Mouse (Mus musculus) CD4-positive, CD25-positive, alpha-beta regulatory T cell, adult 4 months (primary cell): ENCODE results near the gene Inafm1. TPM values are rescaled to one million over a fixed set of nuclear protein-coding genes. Genes with fewer than 3 reads are reported as not detected.
"Not testable (repeated sequence)": the region's sequence is repeated elsewhere in the genome, so short reads cannot be mapped to it uniquely, and the experiment has no call there.

Experiments
- ATAC-seq: one replicate; pipeline ENCODE4 v1.8.0; 2017
- polyA plus RNA-seq, 2 experiments: library from polyadenylated mRNA; unstranded; fragments of 100-300 nt; shearing (Covaris generic); gene quantifications; one replicate each; pipeline ENCODE4 v1.2.1; 2017

Gene Inafm1
- polyA plus RNA-seq: 1 to 10 TPM; 1.0 to 2.3 TPM

DNA sequence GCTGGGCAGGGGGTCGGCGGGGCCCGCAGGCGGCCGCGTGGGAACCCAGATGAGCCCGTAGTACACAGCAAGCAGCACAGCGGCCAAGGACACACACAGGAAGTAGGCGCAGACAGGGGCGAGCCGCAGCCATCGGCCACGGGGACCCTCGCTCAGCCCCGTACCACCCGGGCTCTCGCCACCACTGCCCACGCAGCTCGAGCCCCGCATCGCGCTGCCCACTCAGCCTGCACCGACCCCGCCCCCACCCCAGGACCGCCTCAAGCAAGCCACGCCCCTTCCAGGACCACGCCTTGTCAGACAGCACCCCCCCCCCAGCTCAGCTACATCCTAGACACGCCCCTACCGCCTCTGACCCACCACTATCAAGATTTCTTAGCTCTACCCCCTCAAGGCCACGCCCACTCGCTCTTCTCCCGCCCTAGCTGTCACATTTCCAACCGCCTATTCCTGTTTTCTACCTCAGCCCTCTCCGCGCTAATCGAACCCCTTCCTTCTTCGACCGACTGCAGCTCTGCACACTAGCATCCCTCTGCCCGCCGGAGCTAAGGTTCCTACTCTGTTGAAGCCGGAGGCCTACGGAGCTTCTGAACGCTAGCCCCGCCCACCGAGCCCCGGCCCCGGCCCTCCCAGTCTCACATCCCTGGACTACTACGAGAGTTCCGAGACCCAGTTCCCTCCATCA lies at the start of gene Inafm1:
TSS of gene Inafm1 (minus strand) at position 537 of the 685 bp plus-strand sequence.
- peak; percentile 82 for ATAC-seq

DNA sequence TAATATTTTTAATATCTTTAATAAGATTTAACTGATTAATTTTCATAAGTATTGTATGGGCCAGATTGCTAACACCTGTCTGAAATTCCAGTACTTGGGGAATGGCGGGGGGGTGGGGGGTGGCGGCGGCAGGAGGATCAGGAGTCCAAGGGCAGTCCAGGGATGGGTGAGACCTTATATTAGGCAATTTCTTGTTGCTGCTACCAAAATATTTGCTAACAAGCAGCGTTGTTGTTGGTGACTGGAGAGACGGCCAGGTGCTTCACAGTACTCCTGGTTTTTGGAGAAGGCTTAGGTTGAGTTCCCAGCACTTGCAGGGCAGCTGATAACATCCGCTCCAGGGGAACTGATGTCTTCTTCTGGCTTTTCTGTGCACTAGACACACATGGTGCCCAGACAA lies 47.1 kb upstream of the Inafm1 start:
- no peak for ATAC-seq

DNA sequence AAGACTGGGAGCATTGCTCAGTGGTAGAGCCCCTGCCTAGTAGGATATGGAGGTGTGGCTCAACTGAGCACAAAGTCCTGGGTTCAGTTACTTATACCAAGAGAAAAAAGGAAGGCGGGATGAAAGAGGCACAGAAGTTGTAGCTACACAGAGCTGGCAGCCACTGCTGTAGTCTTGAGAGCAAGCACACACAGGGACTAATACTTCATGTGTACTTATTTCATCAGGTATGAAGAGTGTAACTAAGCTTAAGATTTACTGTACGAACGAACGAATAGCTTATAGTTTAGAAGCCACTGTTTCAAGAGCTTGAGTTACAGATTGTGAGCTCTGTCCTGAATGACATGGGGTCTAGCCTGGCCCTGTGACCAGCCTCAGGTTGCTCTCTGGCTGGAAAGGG lies 45.8 kb upstream of the Inafm1 start:
- ATAC-seq: no peak

DNA sequence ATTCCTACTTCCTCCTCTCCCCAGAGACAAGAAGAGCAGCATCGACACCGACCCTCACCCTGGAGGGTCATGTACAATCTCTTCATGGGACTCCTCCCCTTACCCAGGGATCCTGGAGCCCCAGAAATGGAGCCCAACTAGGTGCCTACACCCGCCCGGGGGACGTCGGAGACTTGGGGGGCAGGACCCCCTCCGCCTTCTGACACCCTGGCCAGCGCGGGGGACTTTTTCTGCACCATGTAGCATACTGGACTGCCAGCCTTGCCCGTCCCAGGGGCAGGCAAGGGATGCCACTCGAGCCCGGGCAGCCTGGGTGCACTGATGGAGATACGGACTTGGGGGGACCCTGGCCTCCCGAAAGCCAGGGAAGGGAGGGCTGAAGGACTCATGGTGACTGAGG lies 43.7 kb upstream of the Inafm1 start:
- no peak for ATAC-seq

DNA sequence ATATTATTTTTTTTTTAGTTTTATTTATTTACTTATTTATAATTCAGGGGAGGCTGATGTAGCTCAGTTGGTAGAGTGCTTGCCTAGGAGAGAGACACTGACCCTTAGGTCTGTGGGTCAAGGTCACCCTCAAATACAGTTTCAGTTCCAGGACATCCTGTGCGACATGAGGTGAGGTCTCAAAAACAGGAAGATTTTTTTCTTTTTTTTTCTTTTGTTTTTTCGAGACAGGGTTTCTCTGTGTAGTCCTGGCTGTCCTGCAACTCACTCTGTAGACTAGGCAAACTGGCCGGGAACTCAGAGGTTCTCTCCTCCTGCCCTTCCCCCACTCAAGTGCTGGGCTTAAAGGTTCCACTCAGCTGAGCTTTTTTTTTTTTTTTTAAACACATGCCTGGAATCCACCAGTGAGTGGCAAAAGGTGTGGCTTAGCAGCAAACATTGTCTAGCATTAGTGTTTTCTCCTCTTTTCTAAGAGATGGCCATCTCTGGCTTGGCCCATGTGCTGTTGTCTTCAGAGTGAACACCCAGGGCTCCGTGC lies 41.9 kb upstream of the Inafm1 start:
- ATAC-seq: no peak

DNA sequence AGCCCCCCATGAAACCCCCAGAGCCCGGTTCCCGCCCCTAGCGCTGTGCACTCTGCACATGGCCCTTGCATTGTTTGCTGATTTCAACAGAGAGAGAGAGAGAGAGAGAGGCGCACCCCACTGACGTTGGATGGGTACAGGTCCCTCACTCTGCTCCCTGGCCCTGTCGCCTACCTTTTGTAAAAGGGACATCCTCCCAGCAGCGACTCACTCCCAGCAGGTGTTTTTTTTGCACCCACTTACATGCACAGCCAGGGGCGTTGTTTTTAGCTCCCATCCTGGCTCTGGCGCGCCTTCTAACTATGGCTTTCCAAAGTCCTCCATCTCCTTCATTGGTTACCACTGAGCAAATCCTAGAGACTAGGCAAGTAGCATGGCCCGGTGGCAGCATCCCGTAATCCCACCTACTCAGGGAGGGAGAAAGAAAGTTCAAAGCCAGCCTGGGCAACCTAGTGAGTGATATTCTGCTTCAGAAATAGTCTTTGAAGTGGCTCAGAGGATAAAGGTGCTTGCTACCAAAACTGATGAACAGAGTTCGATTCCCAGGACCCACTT lies 40.9 kb upstream of the Inafm1 start:
- no peak for ATAC-seq

DNA sequence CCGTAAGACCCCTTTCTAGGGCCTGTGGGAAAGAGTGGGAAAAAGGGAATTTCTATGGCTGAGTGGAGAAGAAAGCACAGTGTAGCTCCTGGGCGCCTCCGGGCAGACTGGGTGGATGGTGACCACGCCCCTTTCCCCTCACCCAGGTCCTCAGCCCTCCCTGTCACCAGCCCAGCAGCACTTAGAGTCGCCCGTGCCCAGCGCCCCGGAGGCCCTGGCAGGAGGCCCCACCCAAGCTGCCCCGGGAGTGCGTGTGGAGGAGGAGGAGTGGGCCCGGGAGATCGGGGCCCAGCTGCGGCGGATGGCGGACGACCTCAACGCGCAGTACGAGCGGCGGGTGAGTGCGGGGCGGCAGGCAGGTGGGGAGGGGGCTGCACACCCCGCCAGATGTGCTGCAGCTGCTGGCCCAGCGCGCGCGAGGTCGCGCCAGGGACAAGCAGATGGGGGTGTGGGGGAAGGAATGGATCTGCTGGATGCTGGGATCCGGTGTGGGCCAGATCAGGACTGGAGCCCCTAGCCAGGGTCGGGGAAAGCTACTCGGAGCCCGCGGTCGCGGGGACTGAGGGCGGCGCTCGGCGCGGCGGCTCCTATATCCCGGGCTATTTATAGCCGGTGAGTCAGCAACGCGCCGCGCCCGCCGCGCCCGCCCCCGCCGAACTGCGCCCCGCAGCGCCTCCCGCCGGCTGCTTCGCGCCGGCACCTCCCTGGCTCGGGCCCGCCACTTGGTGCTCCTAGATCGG lies 40.2 kb upstream of the Inafm1 start:
- peak; percentile 41 for ATAC-seq

DNA sequence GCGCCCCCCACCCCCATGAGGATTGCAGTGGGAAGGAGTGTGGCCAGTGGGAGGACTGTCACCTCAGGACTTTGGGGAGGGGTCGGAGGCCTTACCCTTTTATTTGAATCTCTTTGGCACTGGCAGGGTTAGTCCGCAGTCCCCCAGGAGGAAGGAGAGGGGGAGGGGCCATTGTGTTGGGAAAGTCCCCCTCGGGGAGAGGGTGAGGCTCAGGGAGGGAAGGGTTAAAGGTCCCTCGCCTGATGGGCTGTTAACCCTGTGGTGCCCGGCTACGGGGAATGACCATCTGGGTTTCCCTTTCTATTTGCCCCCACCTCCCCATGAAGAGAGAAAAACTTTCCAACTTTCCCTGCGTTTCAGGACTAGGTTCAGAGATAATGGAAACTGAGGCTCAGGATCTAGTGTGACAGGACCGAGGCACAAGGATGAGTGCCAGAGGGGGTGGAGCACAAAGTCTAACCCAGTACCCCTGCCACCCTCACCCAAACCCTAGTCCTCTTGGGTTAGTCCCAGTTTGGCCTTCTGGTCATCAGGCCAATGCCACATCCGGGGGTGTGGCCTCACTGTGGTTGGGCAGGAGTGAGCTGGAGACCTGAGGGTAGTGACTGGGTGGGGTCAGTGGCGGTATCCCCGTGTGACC lies 39.4 kb upstream of the Inafm1 start:
- no peak for ATAC-seq

DNA sequence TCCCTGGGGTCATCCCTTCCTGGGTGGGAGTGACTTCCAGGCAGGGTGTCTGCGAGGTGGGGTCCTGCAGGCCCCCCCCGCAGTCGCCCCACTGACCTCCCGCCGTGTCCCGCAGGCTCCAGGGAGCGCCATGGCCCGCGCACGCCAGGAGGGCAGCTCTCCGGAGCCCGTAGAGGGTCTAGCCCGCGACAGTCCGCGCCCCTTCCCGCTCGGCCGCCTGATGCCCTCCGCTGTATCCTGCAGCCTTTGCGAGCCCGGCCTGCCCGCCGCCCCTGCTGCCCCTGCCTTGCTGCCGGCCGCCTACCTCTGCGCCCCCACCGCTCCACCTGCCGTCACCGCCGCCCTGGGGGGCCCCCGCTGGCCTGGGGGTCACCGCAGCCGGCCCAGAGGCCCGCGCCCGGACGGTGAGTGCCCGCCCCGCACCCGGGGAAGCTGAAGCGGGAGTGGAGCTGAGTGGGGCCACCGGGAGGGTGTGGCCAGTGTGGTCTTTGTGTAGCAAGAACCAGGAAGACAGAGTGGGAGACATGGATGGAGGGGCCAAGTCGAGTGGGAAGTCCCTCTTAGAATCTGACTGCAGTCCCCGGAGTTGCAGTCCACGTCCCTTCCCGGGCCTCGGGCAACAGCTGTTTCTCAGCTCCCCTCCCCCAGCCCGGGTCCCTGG lies 38.7 kb upstream of the Inafm1 start:
- no peak for ATAC-seq

DNA sequence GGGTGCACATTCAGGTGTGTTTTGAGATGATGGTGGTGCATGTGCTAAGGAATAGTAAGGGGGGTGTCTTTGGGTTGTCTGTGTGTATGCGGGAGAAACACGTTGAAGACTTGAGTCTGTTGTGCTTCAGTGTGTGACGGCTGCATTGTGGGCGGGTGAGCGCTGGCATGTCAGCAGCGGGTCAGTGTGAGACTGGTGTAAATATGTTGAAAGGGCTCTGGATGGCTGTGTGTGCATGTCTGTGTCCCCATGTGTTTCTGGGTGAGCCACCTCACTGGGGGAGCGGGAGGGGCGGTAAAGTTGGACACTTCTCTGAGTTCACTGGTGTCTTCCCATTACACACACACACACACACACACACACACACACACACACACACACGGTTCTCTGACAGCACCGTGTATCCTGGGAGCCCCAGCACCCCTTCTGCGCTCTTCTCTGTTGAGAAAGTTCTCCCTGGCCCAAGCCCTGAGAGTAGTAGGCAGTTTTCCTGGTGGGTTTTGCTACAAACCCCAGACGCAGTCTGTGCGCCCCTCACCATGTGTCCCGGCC lies 38.1 kb upstream of the Inafm1 start:
- no peak for ATAC-seq

DNA sequence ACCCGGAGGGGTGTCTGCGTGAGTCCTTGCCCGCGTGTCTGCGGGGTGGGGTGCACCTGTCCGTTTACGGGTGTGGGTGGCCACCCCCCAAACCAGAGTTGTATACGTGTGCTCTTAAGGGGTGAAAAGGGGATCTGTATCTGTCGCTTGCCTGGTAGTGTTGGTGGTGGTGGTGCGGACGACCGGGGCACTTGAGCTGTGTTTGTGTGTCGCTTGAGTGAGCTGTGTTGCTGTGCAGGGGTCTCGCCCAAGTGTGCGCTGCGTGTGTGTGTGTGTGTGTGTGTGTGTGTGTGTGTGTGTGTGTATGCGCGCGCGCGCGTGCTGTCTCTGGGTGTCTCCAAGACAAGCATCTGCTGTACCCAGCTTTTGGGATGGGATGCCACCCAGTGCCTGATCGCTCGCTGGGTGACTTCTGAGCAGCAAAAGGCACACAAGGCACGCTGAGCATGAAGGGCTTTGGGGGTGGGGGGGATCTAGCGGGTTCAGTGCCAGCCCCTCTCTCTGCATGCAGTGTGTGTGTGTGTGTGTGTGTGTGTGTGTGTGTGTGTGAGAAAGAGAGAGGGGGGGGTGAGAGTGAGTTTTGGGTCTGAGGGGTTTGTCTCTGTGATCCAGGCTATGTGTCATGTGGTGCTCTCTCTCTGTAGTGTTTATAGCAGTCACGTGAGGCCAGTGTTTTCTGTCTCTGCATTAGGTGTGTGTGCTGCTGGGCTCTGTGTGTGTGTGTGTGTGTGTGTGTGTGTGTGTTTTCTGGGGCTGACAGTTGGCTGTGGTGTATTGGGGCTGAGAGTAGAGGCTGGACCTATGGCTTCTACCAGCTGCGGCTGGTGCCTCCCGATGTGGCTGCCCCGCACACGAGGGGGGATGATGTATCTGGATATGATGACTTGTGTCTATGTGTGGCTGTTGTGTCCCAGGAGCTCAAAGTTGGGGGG lies 37.4 kb upstream of the Inafm1 start:
- ATAC-seq: peak; percentile 39

DNA sequence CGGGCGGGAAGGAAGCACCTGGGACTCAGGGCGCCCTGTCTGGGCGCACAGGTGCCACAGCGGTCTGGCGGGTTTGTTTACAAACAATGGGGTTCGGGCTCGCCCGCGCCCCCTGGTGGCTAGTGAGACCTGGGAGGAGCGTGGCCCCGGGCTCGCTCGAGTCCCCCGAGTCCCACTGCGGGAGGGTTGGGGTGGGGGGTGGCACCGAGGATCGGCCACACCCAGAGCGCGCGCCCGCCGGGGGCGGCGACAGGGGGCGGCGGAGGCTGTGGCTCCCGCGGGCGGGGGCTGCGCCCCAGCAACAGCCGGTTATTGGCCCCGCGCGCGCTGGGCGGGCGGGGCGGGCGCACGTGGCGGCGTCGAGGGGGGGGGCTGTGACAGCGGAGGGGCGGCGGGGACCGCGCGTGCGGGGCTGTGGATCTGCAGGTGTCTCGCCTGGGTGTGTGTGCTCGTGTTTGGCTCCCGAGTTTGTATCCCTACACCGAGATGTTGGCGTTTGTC lies 36.7 kb upstream of the Inafm1 start:
- peak; percentile 43 for ATAC-seq

DNA sequence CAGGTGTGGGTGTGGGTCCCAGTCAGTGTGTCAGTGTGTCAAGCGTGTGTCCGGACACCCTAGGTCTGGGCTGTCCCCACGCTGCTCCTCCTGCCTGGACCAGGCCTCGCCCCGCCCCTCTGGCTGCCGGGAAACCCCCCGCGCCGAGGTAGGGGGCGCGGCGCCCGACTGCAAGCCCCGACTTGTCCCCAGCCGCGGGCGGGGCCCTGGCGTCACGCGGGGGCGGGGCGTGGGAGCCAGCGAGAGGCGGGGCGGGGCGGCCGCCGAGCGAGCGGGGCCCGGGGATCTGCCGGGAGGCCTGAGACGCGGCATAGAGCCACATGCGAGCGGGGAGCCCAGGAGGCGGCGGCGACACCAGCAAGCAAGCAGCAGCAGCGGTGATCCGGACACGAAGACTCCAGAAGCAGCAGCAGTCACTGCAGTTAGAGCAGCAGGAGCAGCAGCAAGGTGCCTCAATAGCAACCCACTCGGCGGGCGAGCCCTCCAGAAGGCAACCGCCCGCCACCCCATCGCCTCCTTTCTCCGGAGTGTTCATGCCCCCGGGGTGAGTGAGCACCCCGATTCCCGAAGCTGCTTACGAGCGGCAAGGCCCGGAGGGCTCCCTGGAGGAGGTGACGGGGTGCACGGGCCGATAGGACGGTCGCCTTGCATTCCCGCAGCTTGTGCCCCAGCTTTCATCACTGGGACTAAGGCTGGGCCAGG lies 36.1 kb upstream of the Inafm1 start:
- peak; percentile 39 for ATAC-seq

DNA sequence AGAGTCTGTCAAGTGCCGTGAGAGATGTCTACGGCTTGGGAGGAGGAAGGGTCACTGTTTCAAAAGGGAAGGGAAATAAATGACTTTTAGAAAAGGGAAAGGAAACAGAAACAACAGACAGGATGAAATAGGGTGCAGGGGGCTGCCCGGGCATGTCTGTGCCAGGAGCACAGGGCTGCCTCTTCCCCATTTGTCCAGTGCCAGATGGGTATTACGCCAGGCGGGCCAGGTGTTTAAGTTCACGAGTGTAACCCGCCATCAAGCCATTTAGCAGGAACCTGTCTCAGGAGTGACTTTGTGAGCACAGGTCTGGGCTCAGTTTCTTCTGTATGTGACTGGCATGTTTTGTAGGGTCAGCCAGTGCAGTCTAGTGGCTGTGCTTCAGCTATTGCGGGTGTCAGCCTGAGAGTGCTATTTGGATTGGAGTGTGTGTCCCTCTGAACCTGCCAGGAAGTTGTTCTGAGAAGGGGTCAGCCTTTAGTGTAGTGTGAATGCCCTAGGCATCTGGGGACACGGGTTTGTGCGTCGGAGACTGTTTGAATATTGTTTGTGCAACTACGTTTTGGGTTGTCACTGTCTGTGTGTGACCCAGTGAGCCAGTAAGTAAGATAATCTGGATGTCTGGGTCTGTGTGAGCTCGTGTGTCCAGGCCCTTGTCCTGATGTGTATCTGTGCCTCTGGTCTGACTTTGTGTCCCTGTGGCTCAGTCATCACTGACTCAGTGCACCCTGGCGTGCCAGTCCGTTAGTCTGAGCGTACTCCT lies 35.3 kb upstream of the Inafm1 start:
- no peak for ATAC-seq

DNA sequence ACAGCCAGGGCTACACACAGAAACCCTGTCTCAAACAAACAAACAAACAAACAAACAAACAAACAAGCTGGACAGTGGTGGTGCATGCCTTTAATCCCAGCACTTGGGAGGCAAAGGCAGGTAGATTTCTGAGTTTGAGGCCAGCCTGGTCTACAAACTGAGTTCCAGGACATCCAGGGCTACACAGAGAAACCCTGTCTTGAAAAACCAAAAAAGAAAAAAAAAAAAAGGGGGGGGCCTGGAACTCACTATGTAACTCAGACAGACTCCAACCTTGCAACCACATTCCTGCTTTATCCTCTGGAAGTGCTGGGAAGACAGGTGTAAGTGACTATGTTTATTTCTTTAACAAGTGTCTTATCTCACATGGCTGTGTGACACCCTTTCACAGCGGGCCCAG lies 34.7 kb upstream of the Inafm1 start, which contains the start of gene Bbc3:
TSS of gene Bbc3 (plus strand) at position 301 of the 400 bp plus-strand sequence.
- not testable (repeated sequence) for ATAC-seq

DNA sequence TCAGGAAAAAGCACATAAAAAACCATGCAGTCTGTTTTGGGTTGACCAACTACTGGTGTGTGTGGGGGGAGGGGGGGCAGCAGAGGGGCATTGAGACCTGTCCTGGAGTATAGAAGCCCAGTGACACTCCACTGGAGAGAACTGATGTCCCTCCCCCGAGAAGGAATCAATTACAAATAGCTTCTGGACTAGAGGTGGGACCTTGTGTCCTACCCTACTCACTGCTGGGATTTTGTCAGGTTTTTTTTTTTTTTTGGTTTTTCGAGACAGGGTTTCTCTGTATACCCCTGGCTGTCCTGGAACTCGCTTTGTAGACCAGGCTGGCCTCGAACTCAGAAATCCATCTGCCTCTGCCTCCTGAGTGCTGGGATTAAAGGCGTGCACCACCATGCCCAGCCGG lies 33.7 kb upstream of the Inafm1 start:
- not testable (repeated sequence) for ATAC-seq

DNA sequence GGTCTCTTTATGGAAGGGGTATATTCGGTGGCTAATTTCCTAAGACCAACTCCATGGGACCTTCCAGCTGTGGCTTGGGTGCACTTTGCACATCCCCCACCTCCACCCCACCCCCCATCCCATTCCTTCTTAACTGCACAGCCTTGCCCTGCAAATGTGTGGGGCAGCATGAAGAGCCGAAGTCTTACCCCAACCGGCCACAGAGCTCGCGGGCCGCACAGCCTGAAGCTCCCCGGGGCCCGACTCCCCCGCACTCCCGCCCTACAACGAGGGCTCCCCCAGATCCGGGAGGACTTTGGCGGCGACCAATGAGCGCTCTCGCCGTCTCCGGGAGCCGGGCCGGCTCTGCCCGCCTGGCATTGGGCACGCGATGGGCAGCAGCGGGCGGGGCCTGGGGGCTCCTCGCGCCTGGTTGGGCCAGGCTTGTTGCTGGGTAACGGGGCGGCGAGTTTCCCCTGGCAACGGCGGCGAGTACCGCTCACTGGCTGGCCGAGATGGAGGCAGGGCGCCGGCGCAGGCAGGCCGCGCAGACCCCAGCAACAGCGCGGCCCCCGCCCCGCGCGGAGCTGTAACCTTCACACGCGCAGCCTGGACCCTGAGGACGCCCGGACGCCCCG lies 26.1 kb upstream of the Inafm1 start:
- ATAC-seq: peak; percentile 33

DNA sequence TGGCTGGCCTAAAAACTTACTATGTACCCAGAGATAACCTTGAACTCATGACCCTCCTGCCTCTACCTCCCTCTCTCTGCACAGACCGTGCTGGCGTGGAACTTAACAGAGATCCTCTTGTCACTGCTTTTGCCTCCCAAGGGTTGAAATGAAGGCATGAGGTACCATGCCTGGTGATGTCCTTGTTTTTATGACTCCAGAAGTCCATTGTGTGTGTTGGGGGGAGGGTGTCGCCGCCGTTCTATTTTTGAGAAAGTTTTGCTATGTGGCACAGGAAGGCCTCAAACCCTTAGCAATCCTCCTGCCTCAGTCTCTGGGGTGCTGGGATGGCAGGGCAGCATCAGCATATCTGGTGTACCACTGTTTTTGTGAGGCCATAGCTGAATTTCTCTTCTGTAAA lies 25.5 kb upstream of the Inafm1 start:
- no peak for ATAC-seq

DNA sequence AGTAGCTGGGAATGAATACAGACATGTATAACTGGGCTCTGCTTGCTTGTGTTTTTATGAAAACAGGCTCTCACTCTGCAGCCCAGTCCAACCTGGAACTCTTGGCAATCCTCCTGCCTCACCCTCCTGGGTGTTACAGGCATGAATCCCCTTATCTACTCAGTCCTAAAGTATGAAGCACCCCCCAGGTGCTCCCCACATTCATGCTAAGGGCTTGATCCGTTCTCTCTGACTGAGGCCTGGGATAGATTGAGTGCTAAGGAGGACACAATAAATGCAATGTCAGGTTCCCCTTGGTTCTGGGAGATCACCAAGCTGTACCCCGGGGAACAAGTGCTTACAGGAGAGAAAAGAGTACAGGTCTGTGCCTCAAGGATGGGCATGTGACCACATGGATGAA lies 24.2 kb upstream of the Inafm1 start:
- ATAC-seq: no peak
